Mouse (Mus musculus) forebrain, embryonic 15.5 days (tissue): ENCODE results near the gene Arl16. TPM values are rescaled to one million over a fixed set of nuclear protein-coding genes. Genes with fewer than 3 reads are reported as not detected.

Experiments used
- ATAC-seq: fragments of 200-750 bp; cut with Nextera tagmentation; replicated peaks from 2 replicates; pipeline ENCODE4 v1.8.0; 2017; ENCODE audit warnings: mild to moderate bottlenecking, moderate TSS enrichment, moderate library complexity
- H3K27ac ChIP-seq: fragments of 300-500 bp; sonication (generic); replicated peaks from 2 replicates; pipeline ENCODE4 v1.5.1; 2015; ENCODE audit warnings: mild to moderate bottlenecking, inconsistent platforms
- H3K27me3 ChIP-seq: fragments of 300-500 bp; sonication (generic); 2 replicates; pipeline ENCODE4 v1.6.1; 2015; ENCODE audit warnings: inconsistent platforms
- H3K36me3 ChIP-seq: fragments of 300-500 bp; sonication (generic); 2 replicates; pipeline ENCODE4 v1.6.1; 2015; ENCODE audit warnings: mild to moderate bottlenecking, inconsistent platforms
- H3K4me1 ChIP-seq: fragments of 300-500 bp; sonication (generic); 2 replicates; pipeline ENCODE4 v1.6.1; 2015; ENCODE audit warnings: inconsistent platforms
- H3K4me2 ChIP-seq: fragments of 300-500 bp; sonication (generic); replicated peaks from 2 replicates; pipeline ENCODE4 v1.6.1; 2015; ENCODE audit warnings: mild to moderate bottlenecking, inconsistent platforms
- H3K4me3 ChIP-seq: fragments of 300-500 bp; sonication (generic); 2 replicates; pipeline ENCODE4 v1.5.1; 2015; ENCODE audit warnings: mild to moderate bottlenecking, inconsistent platforms
- H3K9ac ChIP-seq: fragments of 300-500 bp; sonication (generic); replicated peaks from 2 replicates; pipeline ENCODE4 v1.6.1; 2015; ENCODE audit warnings: mild to moderate bottlenecking, inconsistent platforms
- H3K9me3 ChIP-seq: fragments of 300-500 bp; sonication (generic); 2 replicates; pipeline ENCODE4 v1.6.1; 2016; ENCODE audit warnings: inconsistent platforms
- whole genome bisulfite sequencing: fragments of 180-500 bp; shearing (Covaris S2); methylation state at CpG from one replicate; pipeline ENCODE4 v1.1.7; 2015; ENCODE audit warnings: mixed read lengths; 5-methylcytosine and 5-hydroxymethylcytosine counted together
- polyA plus RNA-seq: library from polyadenylated mRNA; unstranded; fragments of >200 nt; fragmentation: Nextera tagmentation; extraction: Ambion mirVana; gene quantifications from 2 replicates; pipeline ENCODE4 v1.2.1, GENCODE M21; 2015

Arl16 gene
- polyA plus RNA-seq, 1 experiment from 2014 or later, result 49.1 TPM

GRCm38 (mm10) chr11:120458847-120459597 is 8.4 kb downstream of the Arl16 start:
- Histone ChIP-seq H3K27me3 (no peaks in the 10 kb centered on the region), H3K27ac (no peak overlapping the region), H3K4me2 (peak overlapping the region; percentile 83), H3K9me3 (no peaks in the 10 kb centered on the region), H3K9ac (peak overlapping the region; percentile 95), H3K4me3 (peak overlapping the region; percentile 88), H3K4me1 (peaks cover 18% of the 10 kb centered on the region), H3K36me3 (peaks cover 40% of the 10 kb centered on the region)
- ATAC-seq, result no peak
- WGBS, result 70% methylated on average over 6 of the region's 6 CpGs

DNA sequence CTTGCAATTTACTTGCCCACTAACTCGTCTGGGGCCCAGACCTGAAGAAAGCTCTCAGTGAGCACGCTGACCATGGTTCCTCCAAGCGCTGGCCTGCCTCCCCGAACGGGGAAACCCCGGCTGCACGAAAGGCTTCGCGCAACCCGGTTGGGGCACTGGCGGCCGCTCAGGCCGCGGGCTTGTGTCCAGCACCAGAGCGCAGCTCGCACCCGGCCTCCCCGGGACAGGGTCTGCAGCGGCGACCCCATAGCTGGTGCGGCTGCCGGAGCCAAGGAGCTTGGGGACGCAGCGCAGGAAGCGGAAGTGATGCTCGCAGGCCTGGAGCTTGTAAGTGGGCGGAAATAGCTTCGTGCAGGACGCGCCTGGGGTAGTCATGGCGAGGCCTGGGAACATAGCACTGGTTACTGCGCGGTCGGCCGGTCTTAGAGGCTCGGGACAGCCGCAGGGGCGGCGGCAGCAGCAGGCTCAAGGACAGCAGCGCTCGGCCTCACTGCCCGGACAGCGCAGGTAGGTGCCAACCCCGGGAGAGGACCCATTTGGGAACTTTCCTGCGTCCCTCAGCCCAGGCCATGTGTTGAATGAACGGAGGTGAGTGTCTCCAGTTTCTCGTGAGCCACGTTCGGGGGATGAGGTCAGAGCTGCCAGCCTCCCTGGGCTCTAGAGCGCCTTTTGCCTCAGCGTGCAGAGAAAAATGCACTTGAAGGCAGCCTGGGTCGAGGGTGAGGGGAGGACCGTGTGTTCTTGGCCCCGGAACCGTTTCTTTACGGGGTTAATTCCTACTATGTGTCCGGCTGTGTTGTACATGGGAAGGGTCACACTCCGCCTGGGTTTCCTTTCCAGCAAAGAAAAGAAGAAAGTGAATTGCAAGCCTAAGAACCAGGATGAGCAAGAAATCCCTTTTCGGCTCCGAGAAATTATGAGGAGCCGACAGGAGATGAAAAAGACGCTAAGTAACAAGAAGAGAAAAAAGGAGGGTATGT is 9.3 kb downstream of the Arl16 start, which contains the start of the genes Oxld1 and Ccdc137:
Oxld1 (minus strand) TSS at position 297 of the 980 bp plus-strand sequence.
Ccdc137 (plus strand) TSS at position 344 of the 980 bp plus-strand sequence.
- peak; percentile 93 for ATAC-seq
- peaks cover 31% of the 10 kb centered on the region for H3K36me3 ChIP-seq
- no peaks in the 10 kb centered on the region for H3K9me3 ChIP-seq
- H3K27me3 ChIP-seq, result no peaks in the 10 kb centered on the region
- WGBS, result 5% methylated on average over 62 of the region's 62 CpGs
- peak within 1 kb of the TSS; percentile 75 for H3K27ac ChIP-seq
- peak within 1 kb of the TSS; percentile 83 for H3K4me2 ChIP-seq
- H3K4me3 ChIP-seq, result peak within 1 kb of the TSS; percentile 88
- peaks cover 18% of the 10 kb centered on the region for H3K4me1 ChIP-seq
- peak within 1 kb of the TSS; percentile 95 for H3K9ac ChIP-seq

DNA sequence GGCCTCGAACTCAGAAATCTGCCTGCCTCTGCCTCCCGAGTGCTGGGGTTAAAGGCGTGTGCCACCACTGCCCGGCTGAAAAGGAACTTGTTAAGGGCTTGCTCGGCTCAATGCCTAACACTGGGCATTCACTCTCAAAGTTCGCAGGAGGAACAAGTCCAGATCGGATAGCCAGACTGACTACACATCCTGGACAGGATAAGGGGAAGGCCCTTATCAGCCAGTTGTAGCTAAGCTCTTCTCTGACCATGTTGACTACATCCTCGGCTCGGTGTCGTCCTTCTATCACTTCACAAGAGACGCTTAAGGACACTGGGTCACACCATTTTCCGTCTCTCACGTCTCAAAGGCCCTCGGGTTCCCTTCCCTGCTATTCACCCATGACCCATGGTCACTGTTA is 10.0 kb downstream of the Arl16 start:
- no peaks in the 10 kb centered on the region for H3K27me3 ChIP-seq
- 30% methylated on average over 14 of the region's 14 CpGs for WGBS
- peaks cover 24% of the 10 kb centered on the region for H3K36me3 ChIP-seq
- H3K27ac ChIP-seq, result peak overlapping the region; percentile 75
- H3K4me3 ChIP-seq, result peak overlapping the region; percentile 88
- no peaks in the 10 kb centered on the region for H3K9me3 ChIP-seq
- ATAC-seq, result no peak; the same call in 1 of the 2 replicates
- peak overlapping the region; percentile 95 for H3K9ac ChIP-seq
- H3K4me2 ChIP-seq, result peak overlapping the region; percentile 83
- H3K4me1 ChIP-seq, result peaks cover 18% of the 10 kb centered on the region

GRCm38 (mm10) chr11:120455413-120455812 is 12.0 kb downstream of the Arl16 start:
- Histone ChIP-seq H3K9me3 (no peaks in the 10 kb centered on the region), H3K9ac (no peak overlapping the region), H3K4me3 (no peak overlapping the region), H3K4me1 (peaks cover 18% of the 10 kb centered on the region), H3K36me3 (peaks cover 8% of the 10 kb centered on the region; the same call in 1 of the 2 replicates), H3K4me2 (no peak overlapping the region), H3K27ac (no peak overlapping the region), H3K27me3 (no peaks in the 10 kb centered on the region)
- WGBS, result 94% methylated on average over 7 of the region's 7 CpGs
- no peak for ATAC-seq

DNA sequence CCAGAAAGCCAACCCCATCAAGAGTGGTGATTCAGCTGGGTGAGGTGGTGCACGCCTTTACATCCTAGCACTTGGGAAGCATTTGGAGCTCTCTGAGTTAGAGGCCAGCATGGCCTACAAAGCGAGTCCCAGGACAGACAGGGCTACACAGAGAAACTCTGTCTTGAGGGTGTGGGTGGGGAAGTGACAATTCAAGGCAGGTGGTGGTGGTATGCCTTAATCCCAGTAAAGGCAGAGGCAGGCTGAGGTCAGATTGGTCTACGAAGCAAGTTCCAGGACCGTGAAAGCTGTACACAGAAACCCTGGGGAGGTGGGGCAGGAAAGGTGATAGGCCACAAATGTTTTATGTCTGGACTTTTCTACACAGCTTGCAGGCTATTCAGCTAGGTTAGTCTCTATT is 12.4 kb downstream of the Arl16 start:
- peaks cover 18% of the 10 kb centered on the region for H3K4me1 ChIP-seq
- no peaks in the 10 kb centered on the region for H3K9me3 ChIP-seq
- ATAC-seq, result no peak
- no peak overlapping the region for H3K4me2 ChIP-seq
- peaks cover 6% of the 10 kb centered on the region; the same call in 1 of the 2 replicates for H3K36me3 ChIP-seq
- no peak overlapping the region for H3K9ac ChIP-seq
- no peaks in the 10 kb centered on the region for H3K27me3 ChIP-seq
- H3K4me3 ChIP-seq, result no peak overlapping the region
- WGBS, result 92% methylated on average over 4 of the region's 4 CpGs
- no peak overlapping the region for H3K27ac ChIP-seq

DNA sequence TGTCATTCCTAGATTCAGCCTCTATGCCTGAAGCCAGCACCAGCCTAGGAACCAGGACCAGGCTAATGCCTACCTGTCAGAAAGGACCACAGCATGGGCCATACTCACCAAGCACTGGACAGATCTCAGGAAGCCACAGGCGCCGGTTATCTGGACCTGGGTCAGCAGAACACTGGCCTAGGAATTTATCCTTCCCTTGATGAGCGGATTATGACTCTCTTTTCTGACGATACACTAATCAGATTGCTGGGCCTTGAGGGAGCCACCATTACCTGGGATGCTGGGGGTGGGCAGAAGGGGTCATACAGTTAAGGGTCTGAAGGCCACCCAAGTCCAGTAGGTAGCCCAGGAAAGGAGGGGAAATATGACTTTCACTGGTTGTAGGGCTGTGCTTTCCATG is 14.1 kb downstream of the Arl16 start, which contains the start of gene Pde6g:
Pde6g (minus strand) TSS at position 195 of the 400 bp plus-strand sequence.
- Histone ChIP-seq H3K36me3 (no peaks in the 10 kb centered on the region), H3K4me1 (peaks cover 8% of the 10 kb centered on the region), H3K9me3 (no peaks in the 10 kb centered on the region), H3K27ac (no peak within 1 kb of the TSS), H3K4me2 (no peak within 1 kb of the TSS), H3K27me3 (no peaks in the 10 kb centered on the region), H3K9ac (no peak within 1 kb of the TSS), H3K4me3 (no peak within 1 kb of the TSS)
- 86% methylated on average over 4 of the region's 4 CpGs for WGBS
- no peak for ATAC-seq

DNA sequence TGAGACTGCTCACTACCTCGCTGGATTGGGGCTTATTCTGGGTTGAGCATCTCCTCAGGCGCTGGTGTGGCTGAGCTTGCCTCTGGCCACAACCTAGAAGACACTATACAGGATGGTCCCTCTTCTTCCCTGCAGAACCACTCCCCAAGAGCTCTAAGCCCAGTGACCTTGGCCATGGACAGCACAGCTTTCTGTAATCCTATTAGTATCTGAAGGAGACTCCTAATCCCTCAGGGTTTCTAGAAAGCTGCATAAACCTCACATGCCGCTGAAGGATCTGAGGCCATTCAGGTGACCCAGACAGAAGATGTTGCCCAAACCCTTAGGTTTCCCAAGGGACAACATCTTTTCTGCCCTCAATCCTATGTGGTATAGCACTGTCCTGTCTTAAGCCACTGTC is 15.2 kb downstream of the Arl16 start:
- Histone ChIP-seq H3K9ac (no peak overlapping the region), H3K27me3 (no peaks in the 10 kb centered on the region), H3K4me3 (no peak overlapping the region), H3K4me2 (no peak overlapping the region), H3K27ac (no peak overlapping the region), H3K4me1 (peaks cover 4% of the 10 kb centered on the region), H3K9me3 (no peaks in the 10 kb centered on the region), H3K36me3 (no peaks in the 10 kb centered on the region)
- no peak for ATAC-seq
- WGBS, result 65% methylated on average over 3 of the region's 3 CpGs

- Histone ChIP-seq H3K27ac (no peak overlapping the region), H3K4me3 (no peak overlapping the region), H3K4me1 (no peaks in the 10 kb centered on the region), H3K9me3 (no peaks in the 10 kb centered on the region), H3K36me3 (no peaks in the 10 kb centered on the region), H3K4me2 (no peak overlapping the region), H3K9ac (no peak overlapping the region), H3K27me3 (no peaks in the 10 kb centered on the region)
- WGBS, result 81% methylated on average over 7 of the region's 7 CpGs
- ATAC-seq, result no peak
Observed at GRCm38 (mm10) chr11:120447179-120447578, 20.2 kb downstream of the Arl16 start.

GRCm38 (mm10) chr11:120445475-120445874 is 21.9 kb downstream of the Arl16 start:
- no peaks in the 10 kb centered on the region for H3K4me1 ChIP-seq
- no peak overlapping the region for H3K4me3 ChIP-seq
- H3K4me2 ChIP-seq, result no peak overlapping the region
- no peaks in the 10 kb centered on the region for H3K36me3 ChIP-seq
- no peak overlapping the region for H3K9ac ChIP-seq
- 68% methylated on average over 3 of the region's 3 CpGs for WGBS
- no peaks in the 10 kb centered on the region for H3K27me3 ChIP-seq
- no peaks in the 10 kb centered on the region for H3K9me3 ChIP-seq
- ATAC-seq, result no peak
- no peak overlapping the region for H3K27ac ChIP-seq

DNA sequence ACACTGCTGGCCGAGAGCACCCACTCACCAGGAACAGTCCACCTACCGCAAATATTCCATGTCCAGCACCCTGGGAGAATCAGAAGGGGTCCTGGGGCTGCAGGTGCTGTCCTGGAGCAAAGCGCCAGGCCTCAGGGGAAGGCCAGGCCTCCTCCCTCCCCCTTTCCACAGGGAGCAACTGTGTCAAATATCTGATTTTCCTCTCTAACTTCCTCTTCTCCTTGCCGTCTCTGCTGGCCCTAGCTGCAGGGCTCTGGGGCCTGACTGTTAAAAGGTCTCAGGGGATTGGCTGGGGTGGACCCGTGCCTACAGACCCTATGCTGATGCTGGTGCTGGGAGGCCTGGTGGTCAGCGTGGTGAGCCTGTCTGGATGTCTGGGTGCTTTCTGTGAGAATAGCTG is 23.3 kb downstream of the Arl16 start:
- 79% methylated on average over 6 of the region's 6 CpGs for WGBS
- H3K27me3 ChIP-seq, result no peaks in the 10 kb centered on the region
- no peaks in the 10 kb centered on the region for H3K36me3 ChIP-seq
- no peaks in the 10 kb centered on the region for H3K4me1 ChIP-seq
- ATAC-seq, result no peak
- H3K9ac ChIP-seq, result no peak overlapping the region
- no peak overlapping the region for H3K4me3 ChIP-seq
- H3K4me2 ChIP-seq, result no peak overlapping the region
- H3K27ac ChIP-seq, result no peak overlapping the region
- H3K9me3 ChIP-seq, result no peaks in the 10 kb centered on the region

DNA sequence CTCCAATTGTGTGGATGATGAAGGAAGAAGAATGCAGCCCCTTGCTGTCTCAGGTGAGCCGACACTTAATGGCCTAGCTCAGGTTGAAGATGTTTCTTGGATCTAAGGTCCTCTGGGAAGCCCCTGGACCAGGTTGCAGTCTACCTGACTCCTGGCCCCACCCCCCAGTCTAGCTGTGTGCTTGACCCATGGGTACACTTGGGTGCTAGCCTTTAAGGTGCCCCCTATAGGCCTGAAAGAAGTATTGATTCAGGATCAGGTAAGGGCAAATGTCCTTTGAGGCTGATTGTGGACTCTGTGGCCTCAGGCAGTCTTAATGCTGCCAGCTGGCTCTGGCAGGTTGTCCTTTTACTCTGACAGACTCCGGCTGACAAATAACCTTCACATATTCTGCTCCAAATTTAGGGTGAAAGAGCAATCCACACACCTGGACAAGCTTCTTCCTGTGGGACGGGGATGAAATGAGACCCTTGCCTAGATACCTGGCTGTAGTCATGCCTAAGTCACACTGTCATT is 24.6 kb downstream of the Arl16 start:
- no peak for ATAC-seq
- 90% methylated on average over 3 of the region's 3 CpGs for WGBS
- no peaks in the 10 kb centered on the region for H3K36me3 ChIP-seq
- H3K27ac ChIP-seq, result no peak overlapping the region
- H3K9ac ChIP-seq, result no peak overlapping the region
- H3K27me3 ChIP-seq, result no peaks in the 10 kb centered on the region
- no peak overlapping the region for H3K4me3 ChIP-seq
- no peak overlapping the region for H3K4me2 ChIP-seq
- no peaks in the 10 kb centered on the region for H3K9me3 ChIP-seq
- no peaks in the 10 kb centered on the region for H3K4me1 ChIP-seq

DNA sequence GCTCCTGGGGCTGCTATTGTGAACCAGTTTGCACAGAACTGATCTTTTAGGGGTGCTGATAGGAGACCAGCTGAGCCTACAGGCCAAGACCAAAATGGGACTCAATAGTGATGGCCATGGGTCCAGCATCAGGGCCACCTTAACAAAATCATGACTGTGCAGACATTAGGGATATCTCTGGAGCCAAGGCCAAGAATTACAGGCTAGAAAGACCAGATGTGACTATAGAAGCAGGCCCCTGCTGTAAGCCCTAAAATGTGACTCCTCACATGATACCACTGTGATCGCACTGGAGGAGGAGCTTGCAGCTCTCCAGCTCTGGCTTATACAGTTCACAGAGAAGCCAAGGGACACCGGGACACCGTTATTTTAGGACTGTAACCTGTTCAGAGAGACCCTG is 25.1 kb downstream of the Arl16 start, which contains the start of gene Tspan10:
Tspan10 (plus strand) TSS at position 301 of the 400 bp plus-strand sequence.
- Histone ChIP-seq H3K36me3 (no peaks in the 10 kb centered on the region), H3K27ac (no peak within 1 kb of the TSS), H3K4me3 (no peak within 1 kb of the TSS), H3K27me3 (no peaks in the 10 kb centered on the region), H3K9me3 (no peaks in the 10 kb centered on the region), H3K9ac (no peak within 1 kb of the TSS), H3K4me1 (no peaks in the 10 kb centered on the region), H3K4me2 (no peak within 1 kb of the TSS)
- 84% methylated on average over 3 of the region's 3 CpGs for WGBS
- ATAC-seq, result no peak
